8 mouse cellular contexts compared by ENCODE assay signal in genomic region chr2:30690307-30690706, GRCm38 (mm10).
DNase-seq lines count a peak whose midpoint lies in the region; ATAC-seq and TF ChIP-seq lines count a peak whose summit lies in the region.

No protein-coding gene starts in this region.

- TF ChIP-seq EP300 in liver, postnatal 0 days (IDR thresholded peaks at IDR 0.05; ENCODE audit: low read depth): peak; percentile 70

- ATAC-seq in intestine, embryonic 16.5 days: no peak
- ATAC-seq in liver, postnatal 0 days: peak; percentile 62
- ATAC-seq in neural tube, embryonic 13.5 days (ENCODE audit: low read depth): no peak

- 73% methylated on average over 11 of the region's 11 CpGs for WGBS in intestine, embryonic 16.5 days
- WGBS in liver, postnatal 0 days (ENCODE audit: insufficient replicate concordance): 51% methylated on average over 11 of the region's 11 CpGs
- WGBS in neural tube, embryonic 13.5 days: 80% methylated on average over 11 of the region's 11 CpGs

- DNase-seq in 416B (ENCODE audit: low read depth): peak; percentile 76
- DNase-seq in adipocyte (ENCODE audit: low spot score): peak; percentile 19
- peak; percentile 78 to 90 for DNase-seq in heart, adult 18-20 months
- peak; percentile 67 for DNase-seq in liver, postnatal 0 days
- no peak for DNase-seq in ovary, adult 18-20 months (ENCODE audit: low spot score)
- DNase-seq in embryo, embryonic 11 days: no peak

- no peaks in the 10 kb centered on the region for H3K36me3 ChIP-seq in intestine, embryonic 16.5 days (ENCODE audit: control insufficient read depth, insufficient read depth, low read length)
- H3K36me3 ChIP-seq in liver, postnatal 0 days (replicated peaks; ENCODE audit: insufficient read depth, low read length): no peaks in the 10 kb centered on the region
- H3K36me3 ChIP-seq in neural tube, embryonic 13.5 days: no peaks in the 10 kb centered on the region

- TF ChIP-seq CTCF in liver, postnatal 0 days (IDR thresholded peaks at IDR 0.05; ENCODE audit: low read depth): no peak

- no peak overlapping the region for H3K4me2 ChIP-seq in intestine, embryonic 16.5 days (ENCODE audit: low read depth, low read length)
- H3K4me2 ChIP-seq in liver, postnatal 0 days (ENCODE audit: low read depth, low read length): no peak overlapping the region
- no peak overlapping the region for H3K4me2 ChIP-seq in neural tube, embryonic 13.5 days

- H3K9ac ChIP-seq in intestine, embryonic 16.5 days (ENCODE audit: low read depth, low read length): no peak overlapping the region
- H3K9ac ChIP-seq in liver, postnatal 0 days (replicated peaks): no peak overlapping the region
- no peak overlapping the region for H3K9ac ChIP-seq in neural tube, embryonic 13.5 days

- 0 out of 2 replicates have a peak, but pooled peaks cover 3% of the 10 kb centered on the region for H3K9me3 ChIP-seq in intestine, embryonic 16.5 days (ENCODE audit: control insufficient read depth, low read length)
- no peaks in the 10 kb centered on the region for H3K9me3 ChIP-seq in liver, postnatal 0 days (ENCODE audit: low read length)
- no peaks in the 10 kb centered on the region for H3K9me3 ChIP-seq in neural tube, embryonic 13.5 days

- peaks cover 53% of the 10 kb centered on the region for H3K4me1 ChIP-seq in intestine, embryonic 16.5 days (ENCODE audit: control insufficient read depth, insufficient read depth, low read length)
- peaks cover 37% of the 10 kb centered on the region for H3K4me1 ChIP-seq in liver, postnatal 0 days (ENCODE audit: insufficient read depth)
- peaks cover 77% of the 10 kb centered on the region for H3K4me1 ChIP-seq in neural tube, embryonic 13.5 days (replicated peaks)

- H3K27me3 ChIP-seq in intestine, embryonic 16.5 days (replicated peaks; ENCODE audit: control insufficient read depth, insufficient read depth, low read length): no peaks in the 10 kb centered on the region
- H3K27me3 ChIP-seq in liver, postnatal 0 days (ENCODE audit: insufficient read depth, low read length): peaks cover 3% of the 10 kb centered on the region; the same call in 1 of the 2 replicates
- H3K27me3 ChIP-seq in neural tube, embryonic 13.5 days: no peaks in the 10 kb centered on the region

- peak overlapping the region; percentile 58 for H3K27ac ChIP-seq in intestine, embryonic 16.5 days (ENCODE audit: low read length)
- H3K27ac ChIP-seq in liver, postnatal 0 days (ENCODE audit: low read depth): peak overlapping the region; percentile 58
- H3K27ac ChIP-seq in neural tube, embryonic 13.5 days (replicated peaks): peak overlapping the region; percentile 68

- no peak overlapping the region for H3K4me3 ChIP-seq in intestine, embryonic 16.5 days (ENCODE audit: low read length)
- no peak overlapping the region for H3K4me3 ChIP-seq in liver, postnatal 0 days (ENCODE audit: low read depth, low read length)
- no peak overlapping the region for H3K4me3 ChIP-seq in neural tube, embryonic 13.5 days

Comparison
In these comparisons a context has a peak if more than half of its experiments do, and no peak if none do; other contexts are left out.
1. DNase-seq: peak in 416B (single experiment), adipocyte (single experiment), heart, adult 18-20 months (2 of 2) and liver, postnatal 0 days (single experiment); none in ovary, adult 18-20 months (single experiment) and embryo, embryonic 11 days (single experiment).
2. Peak in every context shown above with its lines, with median percentiles within 50 percentile points of each other: H3K27ac ChIP-seq.